ENCODE assay signal across 8 mouse cellular contexts in the genomic region with DNA sequence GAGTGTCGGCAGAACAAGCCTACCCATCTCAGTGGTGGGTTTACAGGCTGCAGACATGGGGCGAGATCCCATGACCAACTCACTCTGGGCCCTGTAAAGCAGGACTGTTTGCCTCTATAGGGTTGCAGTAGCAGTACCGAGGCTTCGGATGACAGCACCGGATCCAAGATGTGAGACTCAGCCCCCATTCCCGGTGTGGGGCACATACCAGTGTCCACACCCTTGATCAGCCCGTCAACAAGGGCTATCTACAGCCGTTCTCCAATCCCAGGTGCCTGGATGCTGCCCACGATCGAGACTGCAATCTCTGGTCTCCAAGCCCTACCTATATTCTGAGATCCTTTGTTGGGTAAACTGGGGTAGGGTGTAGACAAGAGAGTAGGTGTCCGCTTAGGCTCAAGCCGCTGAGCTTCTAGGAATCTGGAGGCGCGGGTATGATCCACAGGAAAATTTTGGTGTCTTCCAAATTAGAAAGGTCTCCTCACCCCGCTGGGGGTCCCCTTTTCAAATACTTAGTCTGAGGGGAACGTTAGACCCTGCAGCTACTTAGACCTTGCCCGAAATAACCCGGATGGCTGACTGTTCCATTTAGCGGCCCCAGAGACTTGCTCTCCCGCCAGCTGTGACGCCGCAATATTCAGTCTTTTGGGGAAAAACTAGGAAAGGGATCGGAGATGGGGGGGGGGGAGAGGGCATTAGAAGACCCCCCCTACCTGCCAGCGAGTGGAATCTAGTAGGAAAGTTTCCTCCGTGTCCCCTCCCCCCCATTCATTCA. TPM values are rescaled to one million over a fixed set of nuclear protein-coding genes. Genes with fewer than 3 reads are reported as not detected.
DNase-seq lines count a peak whose midpoint lies in the region; ATAC-seq and TF ChIP-seq lines count a peak whose summit lies in the region.

No protein-coding gene starts in this region.

- no peak for DNase-seq in kidney, adult 2 months
- DNase-seq in kidney, adult 8-10 months: no peak
- DNase-seq in brain, adult 2 months (ENCODE audit: low read depth, low spot score): peak; percentile 41
- DNase-seq in midbrain, embryonic 14.5 days: no peak
- no peak for DNase-seq in ovary, postnatal 10 days (ENCODE audit: low spot score)
- DNase-seq in cerebellum, adult 8-10 months: no peak
- no peak for DNase-seq in gastrocnemius, postnatal 10 days

- no peak for TF ChIP-seq CTCF in kidney, adult 2 months (conservative IDR thresholded peaks at IDR 0.05; ENCODE audit: insufficient read depth, insufficient read length, low read depth, low read length)

- H3K4me2 ChIP-seq in hindbrain, embryonic 12.5 days (replicated peaks): peak overlapping the region; percentile 64
- H3K4me2 ChIP-seq in midbrain, embryonic 14.5 days (ENCODE audit: low read length): peak overlapping the region; percentile 79

- H3K27me3 ChIP-seq in kidney, adult 2 months (replicated peaks; ENCODE audit: control insufficient read depth, insufficient read depth, low read length): no peaks in the 10 kb centered on the region
- H3K27me3 ChIP-seq in hindbrain, embryonic 12.5 days: peaks cover 22% of the 10 kb centered on the region
- H3K27me3 ChIP-seq in midbrain, embryonic 14.5 days (ENCODE audit: control insufficient read depth, insufficient read depth, low read length): no peaks in the 10 kb centered on the region

- no peaks in the 10 kb centered on the region for H3K36me3 ChIP-seq in kidney, adult 2 months (ENCODE audit: control insufficient read depth, insufficient read depth, low read length)
- peaks cover 26% of the 10 kb centered on the region for H3K36me3 ChIP-seq in hindbrain, embryonic 12.5 days
- H3K36me3 ChIP-seq in midbrain, embryonic 14.5 days (ENCODE audit: control insufficient read depth, insufficient read depth, low read length): peaks cover 24% of the 10 kb centered on the region

- no peaks in the 10 kb centered on the region for H3K9me3 ChIP-seq in hindbrain, embryonic 12.5 days (replicated peaks)
- H3K9me3 ChIP-seq in midbrain, embryonic 14.5 days (ENCODE audit: control insufficient read depth, low read length): no peaks in the 10 kb centered on the region

- peak overlapping the region; percentile 70 for H3K4me3 ChIP-seq in kidney, adult 2 months (ENCODE audit: insufficient read depth, low read depth, low read length)
- H3K4me3 ChIP-seq in hindbrain, embryonic 12.5 days: peak overlapping the region; percentile 58
- peak overlapping the region; percentile 73 for H3K4me3 ChIP-seq in midbrain, embryonic 14.5 days (replicated peaks; ENCODE audit: low read depth, low read length)

- H3K9ac ChIP-seq in hindbrain, embryonic 12.5 days: peak overlapping the region; percentile 90
- H3K9ac ChIP-seq in midbrain, embryonic 14.5 days (replicated peaks; ENCODE audit: low read length): peak overlapping the region; percentile 90

- no peak overlapping the region for H3K27ac ChIP-seq in kidney, adult 2 months (ENCODE audit: insufficient read depth, low read depth, low read length)
- peak overlapping the region; percentile 90 for H3K27ac ChIP-seq in hindbrain, embryonic 12.5 days
- H3K27ac ChIP-seq in midbrain, embryonic 14.5 days (replicated peaks; ENCODE audit: low read depth, low read length): peak overlapping the region; percentile 90

- peaks cover 10% of the 10 kb centered on the region; the same call in 1 of the 2 replicates for H3K4me1 ChIP-seq in kidney, adult 2 months (ENCODE audit: control insufficient read depth, insufficient read depth, low read length)
- H3K4me1 ChIP-seq in hindbrain, embryonic 12.5 days: peaks cover 42% of the 10 kb centered on the region
- H3K4me1 ChIP-seq in midbrain, embryonic 14.5 days (ENCODE audit: control insufficient read depth, insufficient read depth, low read length): peaks cover 39% of the 10 kb centered on the region

- TF ChIP-seq POLR2A in kidney, adult 2 months (IDR thresholded peaks at IDR 0.05; ENCODE audit: low read depth, low read length): no peak

- WGBS in kidney, adult 2 months: 11% methylated on average over 25 of the region's 25 CpGs
- 4% methylated on average over 25 of the region's 25 CpGs for WGBS in hindbrain, embryonic 12.5 days
- WGBS in midbrain, embryonic 14.5 days: 3% methylated on average over 25 of the region's 25 CpGs

- peak; percentile 10; the same call in 1 of the 2 replicates for ATAC-seq in hindbrain, embryonic 12.5 days (ENCODE audit: low FRiP score)
- no peak for ATAC-seq in midbrain, embryonic 14.5 days (ENCODE audit: low FRiP score, low TSS enrichment)

RNA-seq across cellular contexts. Expression of gene Mapk11, which starts 0.7 kb away (rescaled TPM):
- polyA plus RNA-seq in kidney, adult 2 months (2012; rRNA removed): 6.0 and 7.9 TPM in 2 replicates
- 39.0 and 41.9 TPM in 2 replicates for polyA plus RNA-seq in hindbrain, embryonic 12.5 days (2016; fragmentation: Nextera tagmentation; extraction: Ambion mirVana)
- 23.7 and 27.9 TPM in 2 replicates for polyA plus RNA-seq in midbrain, embryonic 14.5 days (2014; fragmentation: Nextera tagmentation; extraction: Ambion mirVana)
- 1 to 10 TPM; 2.1 to 3.0 TPM for total RNA-seq in gastrocnemius, postnatal 10 days (2021)

RNA-seq across cellular contexts. Expression of gene Mapk12, which starts 8.2 kb away (rescaled TPM):
- polyA plus RNA-seq in kidney, adult 2 months (2012; rRNA removed): 12.7 and 13.9 TPM in 2 replicates
- polyA plus RNA-seq in hindbrain, embryonic 12.5 days (2016; fragmentation: Nextera tagmentation; extraction: Ambion mirVana): 10.0 and 11.4 TPM in 2 replicates
- polyA plus RNA-seq in midbrain, embryonic 14.5 days (2014; fragmentation: Nextera tagmentation; extraction: Ambion mirVana): 4.1 and 4.6 TPM in 2 replicates
- 10 to 100 TPM; 76.0 to 77.1 TPM for total RNA-seq in gastrocnemius, postnatal 10 days (2021)

RNA-seq across cellular contexts. Expression of gene Hdac10, which starts 20.2 kb away (rescaled TPM):
- 26.5 and 27.7 TPM in 2 replicates for polyA plus RNA-seq in kidney, adult 2 months (2012; rRNA removed)
- polyA plus RNA-seq in hindbrain, embryonic 12.5 days (2016; fragmentation: Nextera tagmentation; extraction: Ambion mirVana): 18.8 and 22.0 TPM in 2 replicates
- polyA plus RNA-seq in midbrain, embryonic 14.5 days (2014; fragmentation: Nextera tagmentation; extraction: Ambion mirVana): 18.2 and 20.3 TPM in 2 replicates
- total RNA-seq in gastrocnemius, postnatal 10 days (2021): 10 to 100 TPM in 1 of 2 experiments, 1 to 10 TPM in 1; 7.6 to 10.6 TPM

RNA-seq across cellular contexts. Expression of gene Tubgcp6, which starts 25.8 kb away (rescaled TPM):
- 17.2 and 24.4 TPM in 2 replicates for polyA plus RNA-seq in kidney, adult 2 months (2012; rRNA removed)
- polyA plus RNA-seq in hindbrain, embryonic 12.5 days (2016; fragmentation: Nextera tagmentation; extraction: Ambion mirVana): 22.3 and 22.8 TPM in 2 replicates
- 18.0 and 18.2 TPM in 2 replicates for polyA plus RNA-seq in midbrain, embryonic 14.5 days (2014; fragmentation: Nextera tagmentation; extraction: Ambion mirVana)
- 10 to 100 TPM in 1 of 2 experiments, 1 to 10 TPM in 1; 8.4 to 11.0 TPM for total RNA-seq in gastrocnemius, postnatal 10 days (2021)

RNA-seq across cellular contexts. Expression of gene Plxnb2, which starts 31.9 kb away (rescaled TPM):
- 288 and 297 TPM in 2 replicates for polyA plus RNA-seq in kidney, adult 2 months (2012; rRNA removed)
- 167 and 169 TPM in 2 replicates for polyA plus RNA-seq in hindbrain, embryonic 12.5 days (2016; fragmentation: Nextera tagmentation; extraction: Ambion mirVana)
- polyA plus RNA-seq in midbrain, embryonic 14.5 days (2014; fragmentation: Nextera tagmentation; extraction: Ambion mirVana): 86.4 and 107 TPM in 2 replicates
- 10 to 100 TPM; 28.9 to 43.0 TPM for total RNA-seq in gastrocnemius, postnatal 10 days (2021)
